Mouse (Mus musculus) retina, adult 2 months (tissue): ENCODE measurements around the gene Prcc.
"Not testable (repeated sequence)": the region's sequence is repeated elsewhere in the genome, so short reads cannot be mapped to it uniquely, and the experiment has no call there.

Source experiments
- DNase-seq: peaks from one replicate; pipeline ENCODE4 v3.0.0-alpha.2; 2012; ENCODE audit warnings: low read depth, low spot score

Gene Prcc

GRCm38 (mm10) chr3:87846186-87846585 is 39.2 kb downstream of the Prcc start:
- DNase-seq: no peak

GRCm38 (mm10) chr3:87844981-87845380 is 40.4 kb downstream of the Prcc start:
- DNase-seq: no peak

DNA sequence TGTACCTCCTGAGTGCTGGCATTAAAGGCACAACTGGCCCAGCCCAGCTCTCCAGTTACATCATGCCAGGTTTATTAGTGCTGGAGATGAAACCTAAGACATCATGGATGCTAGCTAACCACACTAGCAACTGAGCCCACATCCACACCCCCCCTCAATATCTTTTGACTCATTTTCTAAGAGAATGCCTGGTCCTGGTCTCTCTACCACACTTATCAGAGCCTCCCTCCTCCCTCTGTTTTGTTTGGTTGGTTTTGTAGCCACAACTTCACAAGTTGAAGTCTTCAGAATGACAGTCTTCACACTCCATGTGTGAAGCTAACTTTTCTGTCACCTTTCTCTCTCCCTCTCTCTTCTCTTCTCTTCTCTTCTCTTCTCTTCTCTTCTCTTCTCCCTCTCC is 44.5 kb downstream of the Prcc start:
- no peak for DNase-seq

DNA sequence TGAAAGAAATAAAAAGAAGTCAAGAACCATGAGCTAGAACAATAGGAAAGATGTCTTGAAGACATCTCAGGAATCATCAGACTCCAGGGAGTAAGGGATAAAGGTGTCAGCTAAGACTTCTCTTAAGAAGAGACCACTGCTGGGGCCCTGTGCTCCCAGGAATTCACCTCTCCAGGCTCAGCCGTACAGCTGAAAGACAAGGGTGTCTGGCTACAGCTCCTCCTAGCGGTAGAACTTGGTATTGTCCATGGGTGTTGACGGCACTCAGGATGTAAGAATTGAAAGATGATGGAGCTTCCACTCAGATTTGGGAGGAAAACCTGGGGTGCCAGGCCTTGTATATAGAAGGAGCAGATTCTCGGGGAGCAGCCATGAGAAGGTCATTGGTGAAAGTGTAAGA is 46.8 kb downstream of the Prcc start:
- DNase-seq: peak; percentile 52

GRCm38 (mm10) chr3:87833482-87833881 is 51.9 kb downstream of the Prcc start:
- DNase-seq: no peak

DNA sequence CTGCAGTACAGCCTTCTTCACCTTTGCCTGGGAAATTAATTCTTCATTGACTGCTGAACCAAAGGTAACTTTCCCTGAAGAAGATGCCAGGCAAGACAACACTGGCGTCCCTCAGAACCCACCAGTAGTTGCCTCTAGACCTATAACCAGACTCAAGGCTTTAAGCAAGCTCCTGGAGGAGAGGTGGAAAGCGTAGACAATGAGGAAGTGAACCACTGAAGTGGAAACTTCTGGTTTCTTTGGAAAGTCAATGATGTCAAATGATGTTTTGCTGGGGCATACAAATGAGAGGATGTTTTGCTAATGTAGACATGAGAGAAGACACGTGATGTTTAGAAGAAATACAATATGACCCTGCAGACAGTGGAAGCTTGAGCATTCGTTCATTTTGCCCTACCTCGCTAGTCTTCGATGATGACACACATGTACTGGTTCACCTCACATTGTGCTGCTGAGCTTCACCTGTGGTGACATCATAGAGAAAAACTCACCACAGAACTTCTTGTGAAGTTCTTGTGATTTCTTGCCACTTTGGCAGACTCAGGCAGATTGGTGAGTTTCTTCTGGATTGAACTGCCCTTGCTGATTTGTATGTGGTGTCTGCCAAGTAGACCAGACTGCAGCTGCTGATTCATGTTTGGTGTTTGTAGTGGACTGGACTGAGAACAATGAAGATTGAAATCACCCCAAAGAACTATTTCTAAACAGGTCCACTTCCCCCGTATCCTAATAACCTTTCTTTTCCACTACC is 53.1 kb downstream of the Prcc start:
- DNase-seq: no peak

- no peak for DNase-seq
Observed at GRCm38 (mm10) chr3:87829025-87829424, 56.4 kb downstream of the Prcc start.

DNA sequence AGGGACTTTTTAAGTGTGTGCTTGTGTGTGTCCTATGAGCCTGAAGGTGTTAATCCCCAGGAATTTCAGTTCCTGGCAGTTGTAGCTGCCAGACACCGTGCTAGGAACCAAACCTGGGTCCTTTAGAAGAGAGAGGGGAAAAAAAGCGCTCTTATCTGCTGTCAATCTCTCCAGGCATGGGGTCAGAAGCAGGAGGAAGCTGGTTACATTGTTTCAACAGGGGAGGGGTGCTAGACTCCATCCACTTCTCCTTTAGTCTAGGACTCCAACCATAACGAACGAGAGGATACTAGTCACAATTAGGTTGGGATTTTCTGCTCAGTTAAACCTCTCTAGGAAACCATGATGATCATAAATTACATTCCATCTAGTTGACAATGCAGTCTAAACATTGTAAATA is 57.0 kb downstream of the Prcc start:
- no peak for DNase-seq

DNA sequence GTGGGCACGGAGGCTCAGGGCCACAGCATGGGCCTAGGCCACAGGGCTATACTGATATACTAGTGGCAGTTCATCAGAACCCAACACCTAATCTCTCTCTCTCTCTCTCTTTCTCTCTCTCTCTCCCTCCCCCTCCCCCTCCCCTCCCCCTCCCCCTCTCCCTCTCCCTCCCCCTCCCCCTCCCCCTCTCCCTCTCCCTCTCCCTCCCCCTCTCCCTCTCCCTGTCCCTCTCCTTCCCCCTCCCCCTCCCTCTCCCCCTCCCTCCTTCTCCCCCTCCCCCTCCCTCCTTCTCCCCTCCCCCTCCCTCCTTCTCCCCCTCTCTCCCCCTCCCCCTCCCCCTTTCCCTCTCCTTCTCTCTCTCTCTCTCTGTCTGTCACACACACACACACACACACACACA is 61.2 kb downstream of the Prcc start, which contains the start of gene Pear1:
Pear1 (minus strand) TSS at position 101 of the 400 bp plus-strand sequence.
- not testable (repeated sequence) for DNase-seq

DNA sequence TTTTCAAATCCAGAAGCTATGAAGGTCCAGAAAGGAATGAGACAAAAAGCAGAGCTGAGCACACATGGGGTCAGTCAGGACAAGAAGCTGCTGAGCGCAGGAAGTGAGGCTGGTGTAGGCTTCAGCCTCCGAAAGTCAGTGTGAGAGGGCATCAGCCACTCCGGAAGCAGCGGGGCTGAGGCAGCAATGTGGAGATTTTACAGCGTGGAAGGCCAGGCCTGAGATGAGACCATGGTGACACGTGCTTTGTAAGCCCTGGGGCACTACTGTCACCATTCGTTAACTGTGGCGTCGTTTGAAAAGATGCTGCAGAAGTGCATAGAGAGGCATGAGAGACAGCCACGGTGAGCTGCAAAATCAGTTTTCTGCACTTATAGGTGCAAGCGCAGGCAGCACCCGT is 67.2 kb downstream of the Prcc start:
- DNase-seq: no peak

GRCm38 (mm10) chr3:87816646-87817093 is 68.7 kb downstream of the Prcc start:
- peak; percentile 58 for DNase-seq

DNA sequence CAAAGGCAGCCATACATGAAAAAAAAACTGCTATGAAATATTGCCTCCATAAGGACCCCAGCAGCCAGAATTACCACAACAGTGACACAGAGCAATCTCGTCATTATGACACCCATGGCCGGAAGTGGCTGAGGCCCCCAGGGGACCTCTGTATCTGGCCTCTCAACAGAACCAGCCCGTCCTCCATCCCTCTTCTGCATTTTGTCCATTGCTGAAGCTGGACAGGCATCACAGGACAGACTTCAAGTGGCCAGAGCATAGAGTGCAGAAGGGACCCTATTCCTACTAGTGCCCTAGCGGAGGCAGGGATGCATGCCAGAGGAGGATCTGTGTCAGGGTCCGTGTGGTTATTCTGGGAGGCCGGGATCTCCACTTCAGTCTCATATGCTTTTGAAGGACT is 69.2 kb downstream of the Prcc start:
- DNase-seq: no peak

DNA sequence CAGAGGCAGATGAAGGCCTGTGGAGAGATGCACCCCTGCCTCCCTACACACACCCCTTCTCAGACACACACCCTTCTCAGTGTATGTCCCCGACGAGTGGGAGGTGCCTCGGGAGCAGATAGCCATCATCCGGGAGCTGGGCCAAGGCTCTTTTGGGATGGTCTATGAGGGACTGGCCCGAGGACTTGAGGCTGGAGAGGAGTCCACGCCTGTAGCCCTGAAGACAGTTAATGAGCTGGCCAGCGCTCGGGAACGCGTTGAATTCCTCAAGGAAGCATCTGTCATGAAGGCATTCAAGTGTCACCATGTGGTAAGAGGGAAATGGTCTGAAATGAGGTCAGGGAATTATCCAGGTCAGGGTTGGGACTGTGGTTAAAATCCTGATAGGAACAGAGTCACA is 72.5 kb downstream of the Prcc start:
- DNase-seq: no peak

DNA sequence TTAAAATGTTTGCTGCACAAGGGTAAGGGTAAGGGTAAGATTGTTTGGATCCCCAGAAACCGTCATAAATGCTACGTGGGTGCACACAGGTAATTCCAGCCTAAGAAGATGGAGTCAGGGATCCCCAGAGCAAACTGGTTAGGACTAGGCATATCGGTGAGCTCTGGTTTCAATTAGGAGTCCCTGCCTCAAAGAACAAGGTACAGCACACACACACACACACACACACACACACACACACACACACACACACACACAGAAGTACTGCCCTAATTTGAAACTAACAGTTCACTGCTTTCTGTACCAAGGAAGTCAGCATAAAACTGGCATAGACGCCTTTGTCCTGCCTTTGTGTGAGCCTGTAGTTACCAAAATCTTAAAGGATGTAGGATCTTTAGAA is 73.0 kb downstream of the Prcc start:
- DNase-seq: no peak

- no peak for DNase-seq
Observed at GRCm38 (mm10) chr3:87811297-87811696, 74.1 kb downstream of the Prcc start.

- no peak for DNase-seq
Observed at GRCm38 (mm10) chr3:87809322-87809962, 76.0 kb downstream of the Prcc start.
